Mouse (Mus musculus) left cerebral cortex, postnatal 25 days (tissue): ENCODE results near the gene Gm17651. TPM values are rescaled to one million over a fixed set of nuclear protein-coding genes. Genes with fewer than 3 reads are reported as not detected.

Experiments used
- DNase-seq, 2 experiments: peaks; one replicate each; pipeline ENCODE4 v3.0.0; 2022; ENCODE audit warnings: low spot score in 2 of 2, mixed read lengths in 1 of 2
- intact Hi-C: fragments of 180-260 bp; cut with DNase I; formaldehyde crosslinking; loops from one replicate; pipeline ENCODE4 v1.15.1; 2025
- total RNA-seq, 2 experiments: library from RNA; stranded (reverse); gene quantifications; 2 replicates each; pipeline ENCODE4 v1.2.3; 2021

The Gm17651 gene
- not detected for total RNA-seq

DNA sequence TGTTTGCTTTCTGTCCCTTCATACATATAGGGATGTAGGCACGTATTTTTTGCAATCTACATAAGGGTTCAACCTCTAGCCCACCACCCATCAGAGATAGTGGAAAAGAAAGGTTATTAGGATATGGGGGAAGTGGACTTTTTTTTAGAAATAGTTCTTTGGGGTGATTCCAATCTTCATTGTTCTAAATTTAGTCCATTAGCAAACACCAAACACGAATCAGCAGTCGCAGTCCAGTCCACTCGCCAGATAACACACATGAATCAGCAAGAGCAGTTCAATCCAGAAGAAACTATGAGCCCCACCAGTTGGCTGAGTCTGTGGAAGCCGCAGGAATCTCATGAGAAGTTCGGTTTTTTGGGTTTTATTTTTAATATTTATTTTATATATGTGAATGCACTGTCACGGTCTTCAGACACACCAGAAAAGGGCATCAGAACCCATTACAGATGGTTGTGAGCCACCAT lies at the start of gene Gm17651:
Gene Gm17651, minus strand, starts transcription at position 51 of the 467 bp plus-strand sequence.
- DNase-seq = no peak
- intact Hi-C loops = no loop called here

DNA sequence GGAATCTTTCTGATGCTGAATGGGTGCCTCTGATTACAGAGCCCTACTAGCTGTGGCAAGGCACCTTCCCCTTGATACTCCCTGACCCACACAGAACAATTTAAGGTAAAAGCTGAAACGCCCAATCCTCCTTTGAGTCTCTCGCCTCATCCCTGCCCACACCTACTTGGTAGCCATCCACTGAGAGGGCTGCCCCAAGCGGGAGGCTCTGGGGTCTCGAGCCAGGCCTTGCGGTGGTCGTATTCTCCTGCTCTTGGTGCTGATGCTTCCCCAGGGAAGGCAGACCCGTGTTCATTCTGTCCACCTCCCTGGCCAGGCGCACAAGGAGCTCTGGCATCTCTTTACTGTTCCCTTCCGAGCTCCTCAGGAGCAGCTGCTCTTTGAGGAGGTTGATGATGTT lies 44.6 kb upstream of the Gm17651 start:
- no peak for DNase-seq
- intact Hi-C loops = no loop called here

DNA sequence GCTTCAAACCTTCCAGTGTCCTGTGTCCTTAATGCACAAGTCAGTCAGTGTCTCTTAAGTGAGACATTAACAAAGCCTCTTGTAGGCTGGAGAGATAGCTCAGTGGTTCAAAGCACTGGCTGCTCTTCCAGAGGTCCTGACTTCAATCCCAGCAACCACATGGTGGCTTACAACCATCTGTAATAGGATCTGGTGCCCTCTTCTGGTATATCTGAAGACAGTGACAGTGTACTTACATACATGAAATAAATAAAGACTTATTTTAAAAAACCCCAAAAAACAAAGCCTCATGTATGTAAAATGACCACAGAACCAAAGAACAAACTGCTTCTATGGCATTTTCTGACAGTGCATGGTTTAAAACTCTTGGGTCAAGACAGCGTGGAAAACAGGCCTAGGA lies 41.4 kb upstream of the Gm17651 start:
- intact Hi-C loops = no loop called here

GRCm38 (mm10) chr3:97710881-97711280 lies 36.4 kb upstream of the Gm17651 start:
- DNase-seq = no peak
- intact Hi-C loops = no loop called here

More for the DNA sequence above, 41.4 kb upstream of the Gm17651 start:
- no peak for DNase-seq

- intact Hi-C loops = no loop called here
- DNase-seq = no peak
These were observed 35.6 kb upstream of the Gm17651 start for GRCm38 (mm10) chr3:97710134-97710533.

- intact Hi-C loops = no loop called here
These were observed 32.1 kb upstream of the Gm17651 start for GRCm38 (mm10) chr3:97706561-97706960.

GRCm38 (mm10) chr3:97705508-97705907 lies 31.0 kb upstream of the Gm17651 start:
- intact Hi-C loops = no loop called here
- DNase-seq = no peak

More at GRCm38 (mm10) chr3:97706561-97706960, 32.1 kb upstream of the Gm17651 start:
- DNase-seq = no peak

DNA sequence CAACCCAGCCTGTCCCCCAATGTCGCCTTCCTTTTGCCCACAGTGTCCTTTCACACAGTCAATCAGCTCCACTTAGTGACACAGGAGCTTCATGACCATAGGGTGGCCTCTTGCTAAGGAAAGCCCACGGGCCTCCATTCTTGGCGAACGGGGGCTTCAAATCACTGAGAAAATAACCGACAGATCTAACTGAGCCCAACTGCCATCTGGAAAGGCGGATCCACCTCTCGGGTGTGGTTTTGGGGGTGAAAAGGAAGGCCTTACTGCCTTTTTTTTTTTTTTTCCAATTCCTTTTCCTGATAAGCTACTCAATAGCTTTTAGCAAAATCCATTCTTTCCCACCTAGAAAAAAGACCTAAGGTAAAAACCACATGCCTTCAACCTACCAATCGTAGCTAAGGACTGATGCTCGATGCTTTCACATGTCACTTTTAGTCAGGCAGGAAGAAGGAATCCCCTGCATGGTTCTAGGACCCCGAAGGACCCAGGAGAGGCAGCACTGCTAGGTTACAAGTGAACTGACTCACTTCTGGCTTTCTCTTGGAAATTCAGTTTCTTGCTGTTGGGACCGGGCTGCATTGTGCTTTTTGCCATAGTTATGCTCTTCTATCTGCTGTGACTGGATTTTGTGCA lies 28.1 kb upstream of the Gm17651 start:
- DNase-seq = no peak
- intact Hi-C loops = loop anchor here (5.0 kb wide), 1 partner anchor 45 kb away; no protein-coding TSS in a partner anchor

- intact Hi-C loops = loop anchor here (5.0 kb wide), 1 partner anchor 46 kb away; no protein-coding TSS in a partner anchor
- DNase-seq = no peak
These were observed 26.7 kb upstream of the Gm17651 start for GRCm38 (mm10) chr3:97701198-97701597.

DNA sequence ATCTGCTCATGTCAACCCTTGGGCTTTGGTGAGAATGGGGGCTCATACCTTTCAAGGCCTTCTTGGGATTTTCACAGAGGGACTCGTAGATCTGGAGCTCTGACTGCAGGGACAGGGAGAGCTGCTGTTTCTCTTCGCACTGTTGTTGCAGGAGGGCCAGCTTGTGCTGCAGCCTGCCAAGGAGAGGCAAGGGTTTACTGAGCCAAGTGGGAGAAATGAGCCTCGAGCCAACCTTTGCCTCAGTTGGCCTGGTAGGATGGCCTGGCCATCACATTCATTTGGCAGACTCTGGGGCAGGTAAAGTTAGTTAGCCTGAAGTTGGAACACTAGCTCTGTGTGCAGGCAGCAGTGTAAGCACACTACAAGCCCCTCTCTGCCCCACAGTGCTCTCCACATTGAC lies 24.6 kb upstream of the Gm17651 start:
- no peak for DNase-seq
- intact Hi-C loops = no loop called here

- no peak for DNase-seq
- intact Hi-C loops = no loop called here
These were observed 22.8 kb upstream of the Gm17651 start for GRCm38 (mm10) chr3:97697291-97697690.

DNA sequence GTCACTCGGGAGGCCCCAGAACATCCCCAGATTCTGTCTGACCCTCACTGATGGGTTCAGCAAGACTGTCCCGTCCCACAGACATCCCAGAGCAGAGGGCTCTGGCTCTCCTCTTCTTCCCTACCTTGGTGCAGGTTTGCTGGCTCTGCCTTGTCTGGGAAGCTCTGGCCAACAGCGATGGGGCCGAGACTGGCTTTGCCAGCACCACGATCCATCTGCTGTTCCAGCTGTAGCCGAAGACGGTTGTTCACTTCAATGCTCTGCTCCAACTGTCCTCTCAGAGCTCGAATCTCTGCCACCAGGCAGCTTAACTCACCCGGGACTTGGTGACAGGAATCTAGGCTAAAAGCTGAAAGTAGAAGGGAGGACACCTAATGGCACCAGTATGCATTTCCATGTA lies 22.4 kb upstream of the Gm17651 start:
- DNase-seq = no peak
- intact Hi-C loops = no loop called here

DNA sequence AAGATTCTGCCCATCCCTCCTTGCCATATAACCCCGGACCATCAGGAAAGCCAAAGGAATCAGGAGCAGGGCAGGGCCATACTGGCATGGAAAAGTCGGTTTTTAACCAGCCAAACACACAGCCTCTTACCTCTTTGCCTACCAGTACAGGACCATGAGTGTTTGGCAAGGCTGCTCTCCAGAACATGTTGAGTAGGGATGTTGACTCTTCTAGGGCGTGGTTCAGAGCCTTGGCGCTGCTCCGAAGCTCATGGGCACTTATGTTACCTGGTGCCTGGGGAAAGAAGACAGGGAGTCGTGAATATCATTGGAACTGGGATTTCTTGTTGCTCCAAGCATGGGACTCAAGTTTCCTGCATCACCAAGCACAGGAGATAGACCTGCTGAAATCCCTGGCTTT lies 19.3 kb upstream of the Gm17651 start:
- intact Hi-C loops = no loop called here
- no peak for DNase-seq

GRCm38 (mm10) chr3:97691443-97692017 lies 17.0 kb upstream of the Gm17651 start:
- peak in 1 of 2 experiments; percentile 68 for DNase-seq
- intact Hi-C loops = no loop called here

DNA sequence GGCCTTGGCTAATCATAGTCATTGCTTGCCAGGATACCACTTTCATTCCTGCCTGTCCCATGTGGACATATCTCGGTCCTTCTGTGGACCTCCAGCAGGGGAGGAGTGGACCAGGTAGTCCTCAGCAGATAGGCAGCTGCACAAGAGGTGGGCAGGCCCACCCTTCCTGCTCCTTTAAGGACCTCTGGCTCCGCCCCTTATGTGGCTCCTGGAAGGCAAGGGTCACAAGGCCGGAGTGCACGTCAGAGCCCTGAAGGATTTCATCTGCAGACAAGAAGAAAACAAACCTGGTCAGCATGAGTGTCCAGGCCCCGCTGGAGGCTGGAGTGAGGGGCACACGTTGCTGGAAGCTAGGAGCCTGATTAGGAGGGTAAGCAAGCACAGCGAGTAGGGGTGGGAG lies 16.1 kb upstream of the Gm17651 start:
- intact Hi-C loops = no loop called here
- no peak for DNase-seq

DNA sequence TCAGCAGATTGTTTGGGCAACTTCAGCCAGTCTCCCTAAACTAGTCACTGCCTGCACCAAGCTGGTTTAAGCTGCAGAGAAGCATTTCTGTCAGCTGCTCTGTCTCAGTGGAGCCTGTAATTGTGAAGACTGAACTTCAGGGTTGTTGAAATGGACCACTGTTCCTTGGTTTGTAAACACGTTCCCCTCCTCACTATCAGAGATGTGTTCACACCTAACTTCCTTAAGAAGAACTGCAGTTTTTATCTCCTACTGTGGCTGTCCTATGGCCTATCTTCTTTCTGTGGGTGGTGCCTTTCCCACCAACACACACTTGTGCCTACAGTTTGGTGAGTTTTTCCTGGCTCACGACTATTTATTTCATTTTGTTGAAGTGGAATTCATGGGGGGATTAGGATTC lies 14.8 kb upstream of the Gm17651 start:
- no peak for DNase-seq
- intact Hi-C loops = no loop called here

- DNase-seq = peak in 1 of 2 experiments; percentile 64
- intact Hi-C loops = loop anchor here (2.0 kb wide), 1 partner anchor 194 kb away; no protein-coding TSS in a partner anchor
These were observed 12.1 kb upstream of the Gm17651 start for GRCm38 (mm10) chr3:97686372-97687117.

DNA sequence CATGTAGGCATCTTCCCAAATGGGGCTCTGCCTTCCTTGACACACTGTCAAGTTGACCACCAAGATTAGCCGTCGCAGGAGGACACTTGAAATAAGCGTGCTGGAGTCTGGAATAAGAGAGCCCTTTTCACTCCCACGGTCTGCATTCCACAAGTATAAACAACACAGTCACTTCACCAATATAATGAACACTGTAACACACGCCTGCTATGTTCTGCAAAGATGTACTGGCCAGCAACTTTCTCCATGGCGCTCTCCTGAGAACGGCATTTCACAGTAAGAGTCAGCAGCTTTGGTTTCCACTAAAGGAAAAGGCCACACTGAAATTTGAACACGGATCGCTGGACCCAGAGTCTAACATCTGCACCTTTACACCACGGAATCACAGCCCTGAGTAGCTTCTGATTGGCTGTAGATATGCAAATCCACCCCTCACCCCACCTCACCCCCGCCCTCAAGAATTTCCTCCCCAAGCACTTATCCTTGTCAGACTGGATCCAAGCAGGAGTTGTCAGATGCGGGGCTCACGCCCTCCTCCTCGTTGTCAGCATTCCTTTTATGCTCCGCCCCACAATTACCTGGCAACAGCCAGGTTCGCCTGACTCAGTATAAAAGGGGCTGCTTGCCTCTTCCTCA lies 9.2 kb upstream of the Gm17651 start:
- intact Hi-C loops = loop anchor here (5.0 kb wide), 1 partner anchor 544 kb away; no protein-coding TSS in a partner anchor
- DNase-seq = peak in 1 of 2 experiments; percentile 14

- intact Hi-C loops = loop anchor here (5.0 kb wide), 1 partner anchor 545 kb away; no protein-coding TSS in a partner anchor
- no peak for DNase-seq
These were observed 8.1 kb upstream of the Gm17651 start for GRCm38 (mm10) chr3:97682576-97682975.

DNA sequence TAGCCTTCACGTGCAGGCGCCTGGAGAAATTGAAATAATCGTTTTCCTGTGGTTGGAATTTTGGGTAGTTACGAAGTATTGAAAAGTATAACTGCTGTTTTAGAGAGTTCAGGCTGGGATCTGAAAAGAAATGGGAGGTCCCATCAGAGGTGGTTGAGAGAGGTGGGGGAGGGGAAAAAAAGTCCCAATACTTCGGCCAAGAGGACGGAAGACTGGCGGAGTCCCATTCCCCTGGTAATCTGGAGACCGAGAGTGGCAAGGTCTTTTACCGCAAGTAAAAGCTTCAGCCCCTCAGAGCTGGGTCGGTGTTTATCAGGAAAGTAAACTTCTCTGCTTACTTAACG lies 7.6 kb upstream of the Gm17651 start:
- intact Hi-C loops = loop anchor here (5.0 kb wide), 1 partner anchor 545 kb away; no protein-coding TSS in a partner anchor
- no peak for DNase-seq
